Mouse (Mus musculus): ENCODE measurements around the gene Chuk.

- TF ChIP-seq GATA1 (IDR thresholded peaks at IDR 0.05; ENCODE audit: low read length) (no peak), TAL1 (IDR thresholded peaks at IDR 0.05; ENCODE audit: low read length) (no peak)
Observed at GRCm38 (mm10) chr19:44055173-44055826, 52.0 kb downstream of the Chuk start.
